Mouse (Mus musculus) forebrain, embryonic 10.5 days (tissue): ENCODE results near the gene Immp2l. TPM values are rescaled to one million over a fixed set of nuclear protein-coding genes. Genes with fewer than 3 reads are reported as not detected.

ENCODE experiments used
- DNase-seq: peaks from one replicate; pipeline ENCODE4 v3.0.0-alpha.2; 2017; ENCODE audit warnings: low spot score; ENCODE audit errors: extremely low spot score
- H3K27ac ChIP-seq: fragments of 300-500 bp; sonication (generic); 2 replicates; pipeline ENCODE4 v1.5.1; 2016; ENCODE audit warnings: mild to moderate bottlenecking
- H3K27me3 ChIP-seq: fragments of 300-500 bp; sonication (generic); 2 replicates; pipeline ENCODE4 v1.6.1; 2016; ENCODE audit warnings: mild to moderate bottlenecking; ENCODE audit not compliant: poor library complexity, severe bottlenecking
- H3K36me3 ChIP-seq: fragments of 300-500 bp; sonication (generic); replicated peaks from 2 replicates; pipeline ENCODE4 v1.6.1; 2016; ENCODE audit warnings: mild to moderate bottlenecking, moderate library complexity
- H3K4me1 ChIP-seq: fragments of 300-500 bp; sonication (generic); 2 replicates; pipeline ENCODE4 v1.6.1; 2016
- H3K4me3 ChIP-seq: fragments of 300-500 bp; sonication (generic); 2 replicates; pipeline ENCODE4 v1.5.1; 2016; ENCODE audit warnings: mild to moderate bottlenecking, moderate library complexity
- H3K9me3 ChIP-seq: fragments of 300-500 bp; sonication (generic); 2 replicates; pipeline ENCODE4 v1.6.1; 2016; ENCODE audit warnings: mild to moderate bottlenecking, moderate library complexity
- WGBS: fragments of 180-500 bp; shearing (Covaris S2); methylation state at CpG from one replicate; pipeline ENCODE4 v1.1.7; 2016; 5-methylcytosine and 5-hydroxymethylcytosine counted together
- polyA plus RNA-seq: library from polyadenylated mRNA; unstranded; fragments of >200 nt; fragmentation: Nextera tagmentation; extraction: Ambion mirVana; gene quantifications from 2 replicates; pipeline ENCODE4 v1.2.1, GENCODE M21; 2016

The Immp2l gene
- polyA plus RNA-seq, 1 experiment from 2014 or later: 8.6 TPM

DNA sequence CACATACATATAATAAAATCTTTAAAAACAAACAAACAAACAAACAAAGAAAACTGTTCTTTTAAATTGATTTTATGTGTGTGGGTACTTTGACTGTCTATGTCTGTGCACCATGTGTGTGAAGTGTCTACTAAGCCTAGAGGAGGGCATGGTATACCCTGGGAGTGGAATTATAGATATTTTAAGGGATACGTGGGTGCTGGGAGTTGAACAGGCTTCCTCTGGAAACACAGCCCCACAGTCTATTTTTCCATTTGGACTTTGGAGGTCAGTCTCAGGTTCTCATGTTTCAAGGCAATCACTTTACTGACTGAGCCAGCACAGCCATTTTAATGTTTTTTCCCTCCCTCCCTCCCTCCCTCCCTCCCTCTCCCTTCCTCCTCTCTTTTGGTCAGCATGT, 331.0 kb downstream of the Immp2l start:
- H3K4me3 ChIP-seq: no peak overlapping the region
- DNase-seq: no peak
- H3K9me3 ChIP-seq: no peaks in the 10 kb centered on the region
- H3K27ac ChIP-seq: no peak overlapping the region
- 96% methylated on average over 1 of the region's 1 CpGs for WGBS
- no peaks in the 10 kb centered on the region for H3K36me3 ChIP-seq
- H3K4me1 ChIP-seq: peaks cover 12% of the 10 kb centered on the region; the same call in 1 of the 2 replicates
- H3K27me3 ChIP-seq: no peaks in the 10 kb centered on the region

DNA sequence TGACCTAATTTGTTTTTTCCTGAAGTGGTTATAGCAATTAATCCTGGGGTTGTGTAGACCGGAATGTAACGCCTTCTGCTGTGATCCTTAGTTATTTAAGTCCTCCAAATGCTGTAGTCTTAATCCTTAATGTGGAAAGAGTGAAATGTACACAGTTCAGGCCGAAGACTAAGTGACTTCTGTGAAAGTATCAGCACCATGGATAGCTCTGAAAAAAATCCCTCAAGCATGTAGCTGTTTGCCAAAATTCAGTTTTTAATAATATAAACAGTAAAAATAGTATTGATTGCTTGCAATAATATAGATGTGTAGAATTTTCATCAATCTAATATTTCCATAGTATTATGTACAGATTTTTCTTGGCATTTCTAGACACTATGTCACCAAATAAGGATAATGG, 332.1 kb downstream of the Immp2l start:
- no peaks in the 10 kb centered on the region for H3K36me3 ChIP-seq
- no peak overlapping the region for H3K4me3 ChIP-seq
- H3K9me3 ChIP-seq: no peaks in the 10 kb centered on the region
- H3K4me1 ChIP-seq: peaks cover 12% of the 10 kb centered on the region; the same call in 1 of the 2 replicates
- 80% methylated on average over 3 of the region's 3 CpGs for WGBS
- no peak for DNase-seq
- H3K27ac ChIP-seq: no peak overlapping the region
- no peaks in the 10 kb centered on the region for H3K27me3 ChIP-seq

DNA sequence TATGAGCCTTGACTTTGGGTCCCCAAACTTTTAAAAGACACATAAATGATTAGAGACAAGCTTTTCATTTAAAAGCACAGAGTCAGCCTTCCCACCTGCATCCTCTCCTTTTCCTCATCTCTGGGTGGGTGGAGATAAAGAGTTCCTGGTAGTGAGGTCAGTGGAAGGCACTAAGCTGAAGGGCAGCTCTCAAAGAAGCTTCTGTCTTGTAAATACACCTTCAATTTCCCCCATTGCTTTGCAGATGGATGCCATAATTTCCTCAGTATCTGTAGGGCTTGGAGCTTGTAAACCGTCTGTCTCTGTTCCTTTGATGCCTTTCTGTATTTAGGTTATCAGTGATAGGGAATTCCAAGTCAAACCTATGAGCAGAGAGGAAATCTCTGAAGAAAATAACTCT, 362.8 kb downstream of the Immp2l start:
- Histone ChIP-seq H3K27ac (no peak overlapping the region), H3K36me3 (no peaks in the 10 kb centered on the region), H3K27me3 (no peaks in the 10 kb centered on the region), H3K9me3 (no peaks in the 10 kb centered on the region), H3K4me1 (no peaks in the 10 kb centered on the region), H3K4me3 (no peak overlapping the region)
- no peak for DNase-seq
- WGBS: 89% methylated on average over 1 of the region's 1 CpGs

DNA sequence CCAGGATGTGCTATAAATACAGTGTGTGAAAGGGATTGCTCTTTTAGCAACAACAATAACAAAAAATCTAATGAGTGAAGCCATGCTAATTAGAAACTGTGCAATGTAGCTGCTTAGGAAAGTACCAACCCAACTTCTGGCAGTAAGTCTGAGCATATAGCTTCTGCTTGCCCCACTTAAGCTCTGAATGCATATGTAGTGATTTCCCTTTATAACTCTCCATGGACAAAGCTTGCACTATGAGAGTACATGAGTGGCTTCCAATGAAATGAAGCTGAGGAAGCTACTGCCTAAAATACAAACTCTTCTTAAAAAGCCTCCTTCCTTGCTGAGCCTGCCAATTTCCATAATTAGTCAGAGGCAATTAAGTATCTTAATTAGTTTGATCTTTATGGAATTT, 370.3 kb downstream of the Immp2l start:
- Histone ChIP-seq H3K27me3 (no peaks in the 10 kb centered on the region), H3K4me1 (no peaks in the 10 kb centered on the region), H3K36me3 (no peaks in the 10 kb centered on the region), H3K4me3 (no peak overlapping the region), H3K27ac (no peak overlapping the region), H3K9me3 (no peaks in the 10 kb centered on the region)
- no peak for DNase-seq

DNA sequence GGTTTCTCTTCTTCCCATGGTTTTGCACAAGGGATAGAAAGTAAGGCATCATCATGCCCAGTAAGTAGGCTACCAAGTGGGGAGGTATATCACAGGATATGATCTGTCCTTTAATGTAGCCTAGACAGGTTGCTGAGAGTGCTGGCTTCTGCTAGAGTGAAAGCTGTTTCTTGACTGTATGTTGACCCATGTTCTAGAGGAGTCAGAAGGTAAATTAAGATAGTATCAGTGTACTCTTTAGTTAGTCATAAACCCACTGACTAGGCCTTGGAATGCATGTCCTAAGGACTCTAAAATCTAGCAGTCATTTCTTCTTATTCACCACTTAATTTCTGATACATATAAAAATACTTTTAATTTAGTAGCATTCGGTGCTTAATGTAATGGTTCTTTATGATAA, 377.2 kb downstream of the Immp2l start:
- DNase-seq: no peak
- WGBS: 98% methylated on average over 1 of the region's 1 CpGs
- H3K36me3 ChIP-seq: no peaks in the 10 kb centered on the region
- H3K27me3 ChIP-seq: no peaks in the 10 kb centered on the region
- H3K4me1 ChIP-seq: no peaks in the 10 kb centered on the region
- H3K27ac ChIP-seq: no peak overlapping the region
- no peaks in the 10 kb centered on the region for H3K9me3 ChIP-seq
- no peak overlapping the region for H3K4me3 ChIP-seq

DNA sequence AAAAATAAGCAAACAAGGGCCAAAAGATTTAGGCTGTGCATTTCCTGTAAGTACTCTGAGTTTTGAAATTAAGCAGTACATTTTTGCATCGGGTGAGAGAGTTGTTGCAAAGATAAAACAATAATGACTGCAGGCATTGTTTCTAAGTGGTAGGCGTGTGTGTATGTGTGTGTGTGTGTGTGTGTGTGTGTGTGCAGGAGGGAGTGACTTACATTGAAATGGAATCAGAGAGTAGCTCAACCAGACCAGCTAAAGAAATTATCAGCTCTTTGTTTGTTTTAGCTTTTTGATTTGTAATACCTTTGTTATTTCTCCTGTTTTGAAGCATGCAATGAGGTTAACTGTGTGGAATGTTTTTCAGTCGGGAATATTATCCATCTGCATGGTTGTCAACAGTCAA, 378.0 kb downstream of the Immp2l start:
- Histone ChIP-seq H3K27ac (no peak overlapping the region), H3K4me3 (no peak overlapping the region), H3K36me3 (no peaks in the 10 kb centered on the region), H3K4me1 (no peaks in the 10 kb centered on the region), H3K27me3 (no peaks in the 10 kb centered on the region), H3K9me3 (no peaks in the 10 kb centered on the region)
- DNase-seq: no peak
- 80% methylated on average over 3 of the region's 3 CpGs for WGBS

DNA sequence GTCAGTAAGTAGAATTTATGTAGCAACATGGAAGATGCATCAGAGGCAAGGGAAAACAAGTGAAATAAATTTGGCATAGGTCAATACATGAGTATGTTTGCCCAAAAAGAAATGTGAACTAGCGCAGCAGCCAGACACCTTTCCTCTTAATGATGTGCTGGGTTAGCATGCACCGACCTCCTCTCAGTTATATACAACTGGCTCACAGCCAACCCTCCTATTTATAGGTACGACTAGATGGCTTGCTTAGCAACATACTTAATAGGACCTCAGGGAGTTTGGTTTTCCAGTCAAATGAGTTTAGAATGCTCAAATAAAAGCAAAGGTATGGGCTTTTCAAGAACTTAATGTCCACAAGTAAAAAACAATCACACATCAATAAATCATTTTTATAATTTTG, 385.5 kb downstream of the Immp2l start:
- 89% methylated on average over 3 of the region's 3 CpGs for WGBS
- no peak for DNase-seq
- H3K9me3 ChIP-seq: no peaks in the 10 kb centered on the region
- H3K27ac ChIP-seq: no peak overlapping the region
- no peaks in the 10 kb centered on the region for H3K27me3 ChIP-seq
- H3K4me3 ChIP-seq: no peak overlapping the region
- no peaks in the 10 kb centered on the region for H3K36me3 ChIP-seq
- no peaks in the 10 kb centered on the region for H3K4me1 ChIP-seq

DNA sequence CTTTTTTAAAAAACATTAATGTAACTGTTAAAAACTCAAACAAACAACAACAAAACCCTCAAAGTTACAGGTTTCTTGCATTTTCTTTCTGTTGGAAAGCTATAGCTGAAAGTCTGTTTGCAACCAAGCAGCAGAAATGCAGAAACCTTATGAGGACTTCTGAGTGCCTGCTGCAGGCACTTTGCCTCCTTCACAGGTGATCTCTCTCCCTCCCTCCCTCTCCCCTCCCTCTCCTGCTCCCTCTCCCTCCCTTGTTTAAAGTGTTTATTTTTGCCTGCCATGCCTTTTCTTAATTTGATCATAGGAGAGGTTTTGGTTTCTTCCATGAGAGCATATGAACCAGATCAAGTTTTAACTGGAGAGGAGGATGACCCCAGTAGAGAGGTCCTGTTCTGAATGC, 392.7 kb downstream of the Immp2l start:
- Histone ChIP-seq H3K27ac (no peak overlapping the region), H3K36me3 (no peaks in the 10 kb centered on the region), H3K9me3 (no peaks in the 10 kb centered on the region), H3K4me3 (no peak overlapping the region), H3K27me3 (no peaks in the 10 kb centered on the region), H3K4me1 (no peaks in the 10 kb centered on the region)
- DNase-seq: no peak

DNA sequence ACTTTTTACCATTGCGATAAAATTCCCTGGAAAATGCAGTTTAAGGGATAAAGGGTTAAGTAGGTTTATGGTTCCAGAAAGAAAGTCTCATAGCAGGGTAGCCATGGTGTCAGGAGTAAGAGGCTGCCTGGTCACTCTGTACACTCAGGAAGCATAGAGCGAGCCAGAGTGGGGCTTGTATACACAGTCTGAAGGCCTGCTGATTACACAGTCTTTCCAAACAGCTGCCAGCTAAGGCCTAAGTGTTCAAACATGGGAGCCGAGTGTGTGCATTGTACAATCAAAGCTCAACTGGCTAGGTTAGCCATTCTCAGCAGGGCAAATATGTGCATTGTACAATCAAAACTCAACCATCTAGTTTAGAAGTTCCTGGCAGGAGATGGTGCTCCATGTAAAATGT, 393.2 kb downstream of the Immp2l start:
- Histone ChIP-seq H3K36me3 (no peaks in the 10 kb centered on the region), H3K27me3 (no peaks in the 10 kb centered on the region), H3K27ac (no peak overlapping the region), H3K4me3 (no peak overlapping the region), H3K9me3 (no peaks in the 10 kb centered on the region), H3K4me1 (no peaks in the 10 kb centered on the region)
- 88% methylated on average over 3 of the region's 3 CpGs for WGBS
- DNase-seq: no peak

DNA sequence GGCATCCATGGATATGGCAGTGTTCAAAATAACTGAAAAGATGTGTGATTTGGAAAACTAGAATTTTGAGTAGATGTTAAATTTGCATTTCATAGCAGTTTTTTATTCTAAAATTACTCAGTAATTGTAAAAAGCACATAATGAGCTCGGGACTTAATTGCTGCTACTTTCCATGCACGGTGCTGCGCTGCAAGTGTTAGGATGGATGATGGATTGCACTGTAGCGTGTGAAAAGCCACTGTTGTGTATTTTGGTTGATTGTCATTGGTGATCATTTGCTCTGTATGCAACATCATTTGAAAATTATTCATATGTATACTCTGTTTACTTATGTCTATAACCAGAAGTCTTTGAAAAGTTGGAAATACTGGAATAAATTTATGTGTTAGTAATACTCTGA, 394.1 kb downstream of the Immp2l start:
- no peaks in the 10 kb centered on the region for H3K4me1 ChIP-seq
- H3K27ac ChIP-seq: no peak overlapping the region
- H3K9me3 ChIP-seq: no peaks in the 10 kb centered on the region
- DNase-seq: no peak
- no peak overlapping the region for H3K4me3 ChIP-seq
- no peaks in the 10 kb centered on the region for H3K36me3 ChIP-seq
- H3K27me3 ChIP-seq: no peaks in the 10 kb centered on the region
- WGBS: 91% methylated on average over 4 of the region's 4 CpGs

DNA sequence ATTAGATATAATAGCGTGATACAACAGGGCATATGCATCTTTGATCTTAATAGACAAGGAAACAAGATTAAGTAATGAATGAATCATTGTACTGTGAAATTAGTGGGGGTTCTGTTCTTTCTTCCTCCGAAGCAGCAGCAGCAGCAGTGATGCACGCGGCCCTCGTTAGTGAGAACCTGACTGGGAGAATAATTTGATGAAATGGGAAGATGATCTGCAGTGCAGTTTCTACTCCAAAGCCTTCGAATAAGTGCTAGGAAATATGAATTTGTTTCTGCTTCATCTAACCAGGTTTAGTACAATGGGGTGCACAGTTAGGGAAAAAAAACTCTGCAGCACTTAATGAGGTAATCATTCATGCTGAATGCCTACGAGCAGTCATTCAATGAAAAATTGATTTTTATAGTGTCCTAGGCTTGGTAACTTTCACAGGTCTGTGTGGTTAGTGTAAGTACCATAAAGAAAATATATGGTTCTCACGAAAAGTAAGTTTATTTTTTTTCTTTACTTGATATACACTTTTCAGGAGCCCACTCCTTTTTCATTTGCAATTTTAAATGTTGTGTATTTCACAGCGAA, 401.3 kb downstream of the Immp2l start:
- Histone ChIP-seq H3K27ac (no peak overlapping the region), H3K4me3 (no peak overlapping the region), H3K4me1 (peaks cover 27% of the 10 kb centered on the region), H3K36me3 (no peaks in the 10 kb centered on the region), H3K27me3 (no peaks in the 10 kb centered on the region), H3K9me3 (no peaks in the 10 kb centered on the region)
- 43% methylated on average over 9 of the region's 9 CpGs for WGBS
- DNase-seq: no peak

DNA sequence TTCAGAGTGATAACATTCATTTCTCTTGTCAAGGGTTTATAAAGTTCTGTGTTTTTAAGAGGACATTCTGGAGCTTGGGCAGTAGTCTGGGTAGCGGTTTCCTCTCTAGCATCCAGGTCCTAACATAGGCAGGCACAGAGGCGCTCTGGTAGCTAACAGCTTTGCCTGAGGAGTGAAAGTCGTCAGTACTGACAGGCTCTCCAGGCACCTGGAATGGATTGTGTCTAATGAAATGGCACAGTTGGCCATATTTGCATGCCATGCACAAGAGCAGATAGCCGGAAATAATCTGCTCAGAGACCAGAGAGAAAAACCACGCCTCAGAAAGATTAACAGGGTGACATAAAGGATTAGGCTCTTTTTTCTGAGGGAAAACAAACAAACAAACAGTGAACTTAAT, 403.6 kb downstream of the Immp2l start:
- H3K4me3 ChIP-seq: no peak overlapping the region
- H3K9me3 ChIP-seq: no peaks in the 10 kb centered on the region
- 45% methylated on average over 5 of the region's 5 CpGs for WGBS
- peaks cover 27% of the 10 kb centered on the region for H3K4me1 ChIP-seq
- H3K27ac ChIP-seq: no peak overlapping the region
- no peaks in the 10 kb centered on the region for H3K36me3 ChIP-seq
- DNase-seq: no peak
- H3K27me3 ChIP-seq: no peaks in the 10 kb centered on the region

DNA sequence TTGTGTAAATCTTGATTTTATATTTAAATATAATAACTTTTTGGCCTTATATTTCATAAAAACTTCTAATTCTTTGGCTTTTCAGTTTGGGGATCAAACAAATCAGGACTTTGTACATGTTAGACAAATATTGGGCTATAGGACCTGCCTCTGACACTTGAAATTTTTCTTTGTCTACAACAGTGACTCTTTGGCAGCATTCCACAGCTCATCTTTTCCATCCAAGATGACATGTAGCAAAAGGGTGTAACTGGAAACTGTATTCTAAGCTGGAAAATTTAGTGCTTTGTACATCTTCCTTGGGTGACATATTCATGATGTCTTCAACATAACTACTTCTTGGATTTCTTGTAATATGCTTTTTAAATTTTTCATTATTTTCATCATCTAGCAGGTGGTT, 404.9 kb downstream of the Immp2l start:
- Histone ChIP-seq H3K36me3 (no peaks in the 10 kb centered on the region), H3K9me3 (no peaks in the 10 kb centered on the region), H3K4me3 (no peak overlapping the region), H3K27ac (no peak overlapping the region), H3K27me3 (no peaks in the 10 kb centered on the region), H3K4me1 (peaks cover 27% of the 10 kb centered on the region)
- no peak for DNase-seq

DNA sequence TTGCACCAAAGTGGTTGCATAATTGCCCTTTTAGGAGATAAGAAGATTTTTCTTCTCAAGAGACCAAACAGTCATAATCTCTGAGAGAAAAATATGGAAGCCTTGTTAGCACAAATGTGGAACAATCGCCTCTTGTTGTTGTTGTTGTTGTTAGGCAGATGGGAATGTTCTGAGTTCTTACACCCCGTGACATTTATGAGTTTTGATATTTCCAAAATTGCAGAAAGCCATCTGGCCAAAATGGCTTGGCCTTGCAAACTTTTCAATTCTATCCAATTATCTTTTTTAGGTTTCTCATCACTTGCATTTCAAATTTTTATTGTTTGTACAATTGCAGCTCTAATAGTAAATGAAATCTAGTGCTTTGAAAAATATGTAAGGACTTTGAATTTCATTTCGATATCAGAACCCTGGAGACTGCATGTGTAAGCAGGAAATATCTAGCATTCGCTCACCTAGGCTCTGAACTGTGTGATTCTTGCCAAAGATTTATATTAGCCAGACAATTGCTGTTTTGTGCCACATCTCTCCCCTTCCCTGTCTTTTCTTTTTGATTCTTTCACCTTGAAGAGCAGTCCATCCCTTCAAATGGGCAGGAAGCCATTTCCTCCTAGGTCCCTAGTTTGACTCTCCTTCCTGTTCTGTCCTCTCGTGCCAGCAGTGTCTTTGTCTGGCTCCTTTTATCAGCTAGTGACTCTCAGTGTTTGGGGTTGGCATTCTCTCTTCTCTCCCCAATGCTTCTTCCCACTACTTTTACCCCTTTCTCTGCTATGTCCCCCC, 412.5 kb downstream of the Immp2l start:
- H3K4me1 ChIP-seq: no peaks in the 10 kb centered on the region
- H3K36me3 ChIP-seq: no peaks in the 10 kb centered on the region
- no peak for DNase-seq
- no peak overlapping the region for H3K27ac ChIP-seq
- 79% methylated on average over 5 of the region's 5 CpGs for WGBS
- no peak overlapping the region for H3K4me3 ChIP-seq
- H3K9me3 ChIP-seq: no peaks in the 10 kb centered on the region
- H3K27me3 ChIP-seq: no peaks in the 10 kb centered on the region
